Mouse (Mus musculus): Measurements from ENCODE around the gene Hyal3. TPM values are rescaled to one million over a fixed set of nuclear protein-coding genes. Genes with fewer than 3 reads are reported as not detected.

Hyal3 gene
- polyA plus RNA-seq, 1 experiment from 2014 or later = 1.3 TPM

DNA sequence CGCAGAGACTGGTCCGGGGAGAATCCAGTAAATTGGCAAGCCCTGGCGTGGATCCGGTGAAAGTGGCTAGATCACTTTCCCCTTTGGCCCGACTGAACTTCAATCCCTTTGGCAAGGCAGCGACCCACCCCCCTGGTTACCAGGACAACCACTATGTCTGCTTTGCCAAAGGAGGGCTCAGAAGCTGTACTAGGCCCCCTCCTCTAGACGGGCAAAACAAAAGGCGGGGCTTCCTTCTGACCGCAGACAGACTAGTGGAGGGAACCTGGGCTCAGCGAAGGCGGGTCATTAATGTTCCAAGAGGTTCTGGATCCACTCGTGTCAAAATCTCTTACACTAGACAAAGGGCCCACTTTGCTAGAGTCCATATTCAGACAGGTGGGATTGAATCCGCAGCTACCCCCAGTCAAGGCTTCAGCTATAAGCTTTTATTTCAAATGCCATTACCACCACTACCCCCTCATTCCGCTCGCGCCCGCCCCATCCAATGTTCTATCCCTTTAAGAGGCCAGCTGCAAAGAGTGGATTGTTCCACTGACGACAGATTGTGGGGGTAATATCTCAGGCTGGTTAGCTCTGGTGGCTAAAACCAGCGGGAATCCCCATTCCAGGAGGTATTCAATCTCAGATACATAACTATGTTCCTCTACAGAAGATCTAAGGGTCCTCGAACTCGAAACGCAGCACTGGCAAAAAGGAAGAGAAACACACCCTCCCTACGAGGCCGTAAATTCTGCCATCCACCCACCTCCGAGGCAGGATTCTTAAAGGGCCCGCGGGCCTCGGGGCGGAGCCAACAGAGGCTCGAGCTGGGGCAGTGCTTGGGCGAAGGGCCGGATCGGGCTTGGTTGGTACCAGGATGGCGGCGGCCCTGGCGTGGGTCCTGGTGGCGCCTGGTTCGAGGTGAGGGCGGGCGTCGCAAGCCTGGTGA lies 12.0 kb upstream of the Hyal3 start:
- peak overlapping the region; percentile 74 for H3K4me3 ChIP-seq (replicated peaks; ENCODE audit: low read depth, low read length)
- peak overlapping the region; percentile 74 for H3K9ac ChIP-seq (ENCODE audit: low read depth, low read length)
- peak overlapping the region; percentile 78 for H3K4me2 ChIP-seq (ENCODE audit: low read length)
- peaks cover 20% of the 10 kb centered on the region for H3K36me3 ChIP-seq (ENCODE audit: insufficient read depth, low read length)
- H3K4me1 ChIP-seq (replicated peaks; ENCODE audit: insufficient read depth, low read length) = peaks cover 34% of the 10 kb centered on the region
- DNase-seq (ENCODE audit: low spot score) (peak; percentile 94), ATAC-seq (replicated peaks; ENCODE audit: low FRiP score, low read depth) (peak; percentile 72)
- WGBS = under 1% methylated on average over 41 of the region's 41 CpGs
- peak overlapping the region; percentile 95 for H3K27ac ChIP-seq
- no peaks in the 10 kb centered on the region for H3K27me3 ChIP-seq (ENCODE audit: insufficient read depth, low read length)
- TF ChIP-seq CTCF (IDR thresholded peaks at IDR 0.05; ENCODE audit: low read depth) = no peak; the same call in 1 of the 2 replicates
- no peaks in the 10 kb centered on the region for H3K9me3 ChIP-seq (replicated peaks; ENCODE audit: low read length)

DNA sequence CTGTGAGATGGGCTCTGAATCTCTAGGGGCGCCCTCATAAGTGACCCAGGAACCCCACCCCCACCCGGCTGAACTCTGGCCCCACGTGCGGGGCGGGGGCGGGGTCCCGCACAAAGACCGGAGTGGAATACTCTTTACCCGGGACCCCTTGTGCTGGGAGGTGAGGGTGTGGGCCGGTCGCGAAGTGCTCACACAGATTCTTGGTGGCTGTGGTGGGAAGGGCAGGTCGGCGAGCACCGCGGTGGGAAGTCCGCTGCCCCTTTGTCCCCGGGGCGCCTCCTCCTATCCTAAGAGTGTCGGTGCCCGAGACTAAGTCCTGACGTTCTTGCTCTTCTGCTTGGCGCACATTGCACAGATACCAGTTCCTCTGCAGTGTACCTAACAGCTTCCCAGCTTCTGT lies 11.3 kb upstream of the Hyal3 start:
- peak; percentile 43 for DNase-seq (ENCODE audit: low spot score)
- Histone ChIP-seq H3K4me3 (replicated peaks; ENCODE audit: low read depth, low read length) (peak overlapping the region; percentile 74), H3K9me3 (replicated peaks; ENCODE audit: low read length) (no peaks in the 10 kb centered on the region), H3K4me1 (replicated peaks; ENCODE audit: insufficient read depth, low read length) (peaks cover 29% of the 10 kb centered on the region), H3K4me2 (ENCODE audit: low read length) (peak overlapping the region; percentile 78), H3K27ac (peak overlapping the region; percentile 95), H3K9ac (ENCODE audit: low read depth, low read length) (peak overlapping the region; percentile 74), H3K36me3 (ENCODE audit: insufficient read depth, low read length) (peaks cover 21% of the 10 kb centered on the region), H3K27me3 (ENCODE audit: insufficient read depth, low read length) (no peaks in the 10 kb centered on the region)
- WGBS = 0% methylated on average over 23 of the region's 23 CpGs
- ATAC-seq (replicated peaks; ENCODE audit: low FRiP score, low read depth) = peak; percentile 34
- no peak for TF ChIP-seq CTCF (IDR thresholded peaks at IDR 0.05; ENCODE audit: low read depth)

DNA sequence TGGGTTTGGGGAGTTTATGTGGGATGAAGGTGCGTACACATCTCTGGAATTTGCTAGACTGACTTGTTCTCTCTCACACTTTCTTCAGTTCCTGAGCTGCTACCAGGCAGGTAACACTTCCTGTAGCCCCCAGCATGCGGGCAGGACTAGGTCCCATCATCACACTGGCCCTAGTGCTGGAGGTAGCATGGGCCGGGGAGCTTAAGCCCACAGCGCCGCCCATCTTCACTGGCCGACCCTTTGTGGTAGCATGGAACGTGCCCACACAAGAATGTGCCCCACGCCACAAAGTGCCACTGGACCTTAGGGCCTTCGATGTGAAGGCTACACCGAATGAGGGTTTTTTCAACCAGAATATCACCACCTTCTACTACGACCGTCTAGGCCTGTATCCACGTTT lies 10.6 kb upstream of the Hyal3 start:
- Histone ChIP-seq H3K9ac (ENCODE audit: low read depth, low read length) (peak overlapping the region; percentile 74), H3K4me2 (ENCODE audit: low read length) (peak overlapping the region; percentile 78), H3K27ac (peak overlapping the region; percentile 95), H3K4me1 (replicated peaks; ENCODE audit: insufficient read depth, low read length) (peaks cover 29% of the 10 kb centered on the region), H3K9me3 (replicated peaks; ENCODE audit: low read length) (no peaks in the 10 kb centered on the region), H3K27me3 (ENCODE audit: insufficient read depth, low read length) (no peaks in the 10 kb centered on the region), H3K4me3 (replicated peaks; ENCODE audit: low read depth, low read length) (peak overlapping the region; percentile 74), H3K36me3 (ENCODE audit: insufficient read depth, low read length) (peaks cover 25% of the 10 kb centered on the region)
- TF ChIP-seq CTCF (IDR thresholded peaks at IDR 0.05; ENCODE audit: low read depth) = no peak
- no peak for ATAC-seq (replicated peaks; ENCODE audit: low FRiP score, low read depth)
- no peak for DNase-seq (ENCODE audit: low spot score)
- WGBS = 31% methylated on average over 13 of the region's 13 CpGs

DNA sequence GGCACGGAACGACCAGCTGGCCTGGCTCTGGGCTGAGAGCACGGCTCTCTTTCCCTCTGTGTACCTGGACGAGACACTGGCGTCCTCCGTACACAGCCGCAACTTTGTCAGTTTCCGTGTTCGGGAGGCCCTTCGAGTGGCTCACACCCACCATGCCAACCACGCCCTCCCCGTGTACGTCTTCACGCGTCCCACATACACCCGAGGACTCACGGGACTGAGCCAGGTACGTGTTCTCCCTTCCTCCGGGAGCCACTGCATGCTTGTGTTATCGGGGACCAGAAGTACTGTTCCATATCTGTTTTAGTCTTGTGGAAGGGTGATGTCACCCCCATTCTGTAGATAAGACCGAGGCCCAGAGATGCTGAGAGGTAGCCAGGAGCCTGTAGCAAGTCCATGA lies 9.8 kb upstream of the Hyal3 start:
- peaks cover 29% of the 10 kb centered on the region for H3K4me1 ChIP-seq (replicated peaks; ENCODE audit: insufficient read depth, low read length)
- 84% methylated on average over 21 of the region's 21 CpGs for WGBS
- peaks cover 25% of the 10 kb centered on the region for H3K36me3 ChIP-seq (ENCODE audit: insufficient read depth, low read length)
- no peak for ATAC-seq (replicated peaks; ENCODE audit: low FRiP score, low read depth)
- H3K4me3 ChIP-seq (replicated peaks; ENCODE audit: low read depth, low read length) = peak overlapping the region; percentile 74; the same call in 1 of the 2 replicates
- no peak for DNase-seq (ENCODE audit: low spot score)
- no peaks in the 10 kb centered on the region for H3K9me3 ChIP-seq (replicated peaks; ENCODE audit: low read length)
- no peak overlapping the region for H3K27ac ChIP-seq
- no peak overlapping the region for H3K9ac ChIP-seq (ENCODE audit: low read depth, low read length)
- H3K4me2 ChIP-seq (ENCODE audit: low read length) = peak overlapping the region; percentile 78
- H3K27me3 ChIP-seq (ENCODE audit: insufficient read depth, low read length) = no peaks in the 10 kb centered on the region
- TF ChIP-seq CTCF (IDR thresholded peaks at IDR 0.05; ENCODE audit: low read depth) = no peak

DNA sequence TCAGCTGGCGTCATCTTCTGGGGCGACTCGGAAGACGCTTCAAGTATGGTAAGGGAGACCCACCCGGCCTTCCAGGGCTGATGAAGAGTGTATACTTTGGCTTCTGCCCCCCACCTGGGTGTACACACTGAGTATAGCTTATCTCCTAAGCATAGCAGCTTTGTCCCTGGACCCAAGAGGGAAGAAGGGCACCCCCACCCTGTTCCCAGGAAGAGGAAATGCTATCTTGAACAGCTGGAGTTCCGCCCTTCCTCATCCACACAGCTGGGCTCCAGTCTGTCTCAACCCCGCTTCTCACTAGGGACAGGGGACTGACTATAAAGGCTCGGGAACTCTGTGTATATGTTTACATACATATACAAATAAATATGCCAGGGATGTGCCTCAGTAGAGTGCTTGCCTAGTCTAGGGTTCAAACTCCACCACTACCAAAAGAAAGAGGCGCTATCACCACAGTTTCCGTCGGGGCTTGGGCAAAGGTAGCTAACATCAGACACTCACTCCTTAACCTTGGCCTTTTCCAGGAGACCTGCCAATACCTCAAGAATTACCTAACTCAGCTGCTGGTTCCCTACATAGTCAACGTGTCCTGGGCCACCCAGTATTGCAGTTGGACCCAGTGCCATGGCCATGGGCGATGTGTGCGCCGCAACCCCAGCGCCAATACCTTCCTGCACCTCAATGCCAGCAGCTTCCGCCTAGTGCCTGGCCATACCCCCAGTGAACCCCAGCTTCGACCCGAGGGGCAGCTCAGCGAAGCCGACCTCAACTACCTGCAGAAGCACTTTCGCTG lies 8.9 kb upstream of the Hyal3 start:
- H3K27ac ChIP-seq = no peak overlapping the region
- peaks cover 25% of the 10 kb centered on the region for H3K36me3 ChIP-seq (ENCODE audit: insufficient read depth, low read length)
- peaks cover 28% of the 10 kb centered on the region for H3K4me1 ChIP-seq (replicated peaks; ENCODE audit: insufficient read depth, low read length)
- WGBS = 90% methylated on average over 22 of the region's 22 CpGs
- no peak overlapping the region for H3K9ac ChIP-seq (ENCODE audit: low read depth, low read length)
- H3K4me3 ChIP-seq (replicated peaks; ENCODE audit: low read depth, low read length) = no peak overlapping the region
- no peak for ATAC-seq (replicated peaks; ENCODE audit: low FRiP score, low read depth)
- H3K9me3 ChIP-seq (replicated peaks; ENCODE audit: low read length) = no peaks in the 10 kb centered on the region
- H3K4me2 ChIP-seq (ENCODE audit: low read length) = 0 out of 2 replicates have a peak overlapping the region, but pooled peaks have one; percentile 78
- H3K27me3 ChIP-seq (ENCODE audit: insufficient read depth, low read length) = no peaks in the 10 kb centered on the region
- no peak for TF ChIP-seq CTCF (IDR thresholded peaks at IDR 0.05; ENCODE audit: low read depth)
- DNase-seq (ENCODE audit: low spot score) = no peak

DNA sequence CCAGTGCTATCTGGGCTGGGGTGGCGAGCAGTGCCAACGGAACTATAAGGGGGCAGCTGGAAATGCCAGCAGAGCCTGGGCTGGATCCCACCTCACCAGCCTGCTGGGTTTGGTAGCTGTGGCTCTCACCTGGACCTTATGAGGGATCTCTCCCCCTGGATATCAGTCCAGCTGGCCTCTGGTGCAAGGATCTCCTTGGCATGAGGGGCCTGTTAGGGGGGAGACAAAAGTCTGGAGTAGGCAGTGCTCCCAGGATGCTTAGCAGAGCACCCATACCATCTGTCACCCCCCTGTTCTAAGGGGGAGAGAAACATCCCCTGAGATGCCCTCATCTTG lies 8.3 kb upstream of the Hyal3 start:
- WGBS = 91% methylated on average over 2 of the region's 2 CpGs
- H3K4me3 ChIP-seq (replicated peaks; ENCODE audit: low read depth, low read length) = no peak overlapping the region
- no peak overlapping the region for H3K27ac ChIP-seq
- TF ChIP-seq CTCF (IDR thresholded peaks at IDR 0.05; ENCODE audit: low read depth) = no peak
- H3K4me1 ChIP-seq (replicated peaks; ENCODE audit: insufficient read depth, low read length) = peaks cover 30% of the 10 kb centered on the region
- no peaks in the 10 kb centered on the region for H3K9me3 ChIP-seq (replicated peaks; ENCODE audit: low read length)
- no peak overlapping the region for H3K4me2 ChIP-seq (ENCODE audit: low read length)
- no peaks in the 10 kb centered on the region for H3K27me3 ChIP-seq (ENCODE audit: insufficient read depth, low read length)
- peaks cover 25% of the 10 kb centered on the region for H3K36me3 ChIP-seq (ENCODE audit: insufficient read depth, low read length)
- no peak overlapping the region for H3K9ac ChIP-seq (ENCODE audit: low read depth, low read length)
- ATAC-seq (replicated peaks; ENCODE audit: low FRiP score, low read depth) = no peak
- DNase-seq (ENCODE audit: low spot score) = no peak

Data from kidney, postnatal 0 days (tissue).